Mouse (Mus musculus): ENCODE measurements around the gene Tfap2c. TPM values are rescaled to one million over a fixed set of nuclear protein-coding genes. Genes with fewer than 3 reads are reported as not detected.

The Tfap2c gene
- total RNA-seq, 2 experiments from 2014 or later = not detected

- ATAC-seq (replicated peaks; ENCODE audit: low FRiP score, poor library complexity, severe bottlenecking) = no peak
Measured at GRCm38 (mm10) chr2:172550364-172551080, 1.1 kb downstream of the Tfap2c start.

- no peak for ATAC-seq (replicated peaks; ENCODE audit: low FRiP score, poor library complexity, severe bottlenecking)
Measured at GRCm38 (mm10) chr2:172551081-172551720, 1.8 kb downstream of the Tfap2c start.

DNA sequence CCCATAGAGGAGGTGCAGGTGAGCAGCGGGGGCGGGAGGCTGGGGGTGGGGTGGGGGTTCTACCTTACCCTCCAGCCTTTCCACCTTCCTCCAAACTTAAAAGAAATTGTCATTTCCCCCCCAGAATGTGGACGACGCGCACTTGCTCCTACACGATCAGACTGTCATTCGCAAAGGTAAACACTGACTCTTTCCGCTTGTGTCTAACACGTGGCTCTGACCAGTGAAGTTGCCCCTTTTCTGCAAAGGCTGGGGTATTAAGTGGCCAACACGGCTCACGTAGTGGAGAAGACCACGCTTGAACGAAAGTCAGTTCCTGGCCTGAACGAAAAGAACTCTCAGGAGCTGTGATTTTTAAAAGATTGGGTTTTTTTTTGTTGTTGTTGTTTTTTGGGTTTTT is 2.5 kb downstream of the Tfap2c start:
- ATAC-seq (replicated peaks; ENCODE audit: low FRiP score, poor library complexity, severe bottlenecking) = no peak

- ATAC-seq (replicated peaks; ENCODE audit: low FRiP score, poor library complexity, severe bottlenecking) = no peak
Measured at GRCm38 (mm10) chr2:172552666-172553065, 3.3 kb downstream of the Tfap2c start.

GRCm38 (mm10) chr2:172554211-172554610 is 4.8 kb downstream of the Tfap2c start:
- ATAC-seq (replicated peaks; ENCODE audit: low FRiP score, poor library complexity, severe bottlenecking) = no peak

- no peak for ATAC-seq (replicated peaks; ENCODE audit: low FRiP score, poor library complexity, severe bottlenecking)
Measured at GRCm38 (mm10) chr2:172558674-172559468, 9.5 kb downstream of the Tfap2c start.

- no peak for ATAC-seq (replicated peaks; ENCODE audit: low FRiP score, poor library complexity, severe bottlenecking)
Measured at GRCm38 (mm10) chr2:172561016-172561415, 11.6 kb downstream of the Tfap2c start.

DNA sequence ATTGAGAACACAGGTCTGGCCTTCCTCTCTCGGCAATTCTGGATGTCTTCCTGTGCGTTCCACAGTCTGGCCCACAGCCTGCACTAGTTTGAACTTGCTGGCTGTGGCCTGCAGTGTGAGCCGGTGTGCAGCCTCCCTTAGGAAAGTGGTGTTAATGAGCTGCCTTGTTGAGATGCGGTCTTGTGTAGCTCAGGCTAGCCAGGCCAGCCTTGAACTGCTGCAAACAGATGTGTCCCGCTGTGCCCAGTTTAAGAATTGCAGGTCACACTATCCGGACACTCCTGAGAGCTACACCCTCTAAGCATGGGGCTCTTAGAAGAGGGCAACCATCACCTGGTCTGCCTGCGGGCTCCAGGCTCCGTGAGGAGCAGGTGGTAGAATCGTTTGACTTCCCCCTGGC is 18.4 kb downstream of the Tfap2c start:
- ATAC-seq (replicated peaks; ENCODE audit: low FRiP score, poor library complexity, severe bottlenecking) = no peak

DNA sequence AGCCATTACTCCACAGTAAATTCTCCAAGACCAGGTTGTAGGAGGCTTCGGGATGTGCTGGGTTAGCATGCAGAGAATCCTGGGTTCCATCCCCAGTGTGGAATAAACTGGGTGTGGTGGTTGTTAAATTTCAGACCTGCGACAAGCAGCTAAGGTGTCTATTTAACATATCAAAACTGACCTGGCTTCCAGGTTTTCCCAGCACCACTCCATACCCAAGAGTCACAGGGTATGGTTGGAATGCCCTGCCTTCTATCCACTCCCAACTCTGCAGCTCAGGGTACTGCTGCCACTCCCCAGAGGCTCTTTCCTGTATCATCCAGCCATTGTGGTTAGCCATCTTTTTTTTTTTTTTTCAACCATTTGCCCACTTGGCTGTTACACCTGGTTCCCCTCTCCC is 19.1 kb downstream of the Tfap2c start:
- no peak for ATAC-seq (replicated peaks; ENCODE audit: low FRiP score, poor library complexity, severe bottlenecking)

DNA sequence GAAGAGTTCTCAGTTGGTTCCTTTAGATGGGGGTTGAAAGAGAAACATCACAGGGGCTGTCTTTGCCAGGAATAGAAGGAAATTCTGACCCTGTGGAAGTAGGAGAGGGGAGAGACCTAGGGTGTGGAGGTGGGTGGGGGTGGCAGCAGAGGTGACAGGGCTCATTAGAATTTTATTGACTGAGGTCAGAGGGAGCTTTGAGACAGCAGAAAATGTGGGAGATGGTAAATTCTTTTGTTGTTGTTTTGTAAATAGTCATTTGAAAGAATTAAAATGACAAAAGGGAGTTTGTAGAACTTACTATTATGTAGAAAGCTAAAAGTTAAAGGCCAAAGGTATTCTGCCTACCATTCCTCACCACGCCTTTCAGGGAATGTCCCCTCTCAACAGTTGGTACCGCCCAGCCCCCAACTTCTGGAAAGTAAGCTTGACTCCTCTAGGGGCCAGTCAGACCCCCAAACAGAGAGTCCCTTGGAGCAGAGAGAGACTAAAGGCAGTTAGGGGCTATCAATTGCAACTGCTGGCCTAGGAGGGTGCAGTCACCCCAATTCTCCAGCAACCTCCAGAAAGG is 27.9 kb downstream of the Tfap2c start:
- ATAC-seq (replicated peaks; ENCODE audit: low FRiP score, poor library complexity, severe bottlenecking) = no peak

GRCm38 (mm10) chr2:172579221-172579620 is 29.8 kb downstream of the Tfap2c start:
- ATAC-seq (replicated peaks; ENCODE audit: low FRiP score, poor library complexity, severe bottlenecking) = no peak

DNA sequence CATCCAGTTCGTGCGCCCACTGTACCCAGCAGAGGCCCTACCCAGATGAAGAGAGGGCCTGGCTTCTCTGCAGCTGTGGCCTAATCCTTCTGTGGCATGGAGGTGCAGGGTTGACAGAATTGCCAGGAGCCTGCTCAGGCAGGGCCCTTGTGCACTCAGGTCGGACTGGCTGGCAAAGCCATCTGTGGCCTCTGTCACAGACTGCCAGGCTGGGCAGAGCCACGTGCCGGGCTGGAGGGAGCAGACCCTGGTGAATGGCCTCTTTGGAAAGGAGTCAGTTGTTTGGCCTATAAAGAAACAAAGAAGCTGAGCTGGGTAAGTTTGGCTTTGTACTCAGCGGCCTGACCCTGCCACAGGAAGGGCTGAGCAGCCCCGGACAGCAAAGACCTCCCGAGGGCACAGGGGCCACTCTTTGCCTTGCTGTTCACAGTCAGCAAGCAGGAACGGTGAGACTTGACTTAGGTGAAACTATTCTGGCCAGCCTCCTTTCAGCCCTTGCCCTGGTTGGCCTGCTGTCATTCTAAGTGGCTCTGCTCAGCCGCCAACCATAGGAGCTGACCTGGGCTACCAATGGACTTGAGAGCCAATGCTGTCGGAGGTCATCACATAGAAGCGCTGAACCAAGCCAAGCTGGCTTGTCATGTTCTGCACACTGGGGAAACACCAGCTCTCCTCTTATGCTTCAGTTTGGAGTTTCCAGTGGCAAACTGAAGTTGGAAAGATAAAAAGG is 31.3 kb downstream of the Tfap2c start:
- no peak for ATAC-seq (replicated peaks; ENCODE audit: low FRiP score, poor library complexity, severe bottlenecking)

DNA sequence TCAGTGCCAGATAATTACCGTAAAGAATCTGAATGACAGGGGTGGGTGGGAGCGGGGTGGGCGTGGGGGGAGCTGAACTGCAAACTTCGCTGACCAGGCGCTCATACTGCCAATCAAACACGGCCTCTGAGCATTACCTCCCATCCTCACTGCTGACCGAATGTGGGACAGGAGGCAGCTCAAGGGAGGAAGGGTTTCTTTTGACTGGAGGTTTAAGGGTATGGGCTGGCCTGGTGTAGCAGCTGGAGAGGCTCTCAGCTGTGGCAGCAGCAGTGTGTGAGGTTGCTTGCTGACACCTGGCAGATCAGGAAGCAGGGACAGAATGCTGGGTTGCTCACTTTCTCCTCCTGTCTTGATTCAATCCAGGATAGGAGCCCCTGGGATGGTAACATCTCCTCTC is 33.9 kb downstream of the Tfap2c start:
- no peak for ATAC-seq (replicated peaks; ENCODE audit: low FRiP score, poor library complexity, severe bottlenecking)

GRCm38 (mm10) chr2:172585329-172585728 is 35.9 kb downstream of the Tfap2c start:
- no peak for ATAC-seq (replicated peaks; ENCODE audit: low FRiP score, poor library complexity, severe bottlenecking)

- ATAC-seq (replicated peaks; ENCODE audit: low FRiP score, poor library complexity, severe bottlenecking) = no peak
Measured at GRCm38 (mm10) chr2:172589048-172589447, 39.7 kb downstream of the Tfap2c start.

DNA sequence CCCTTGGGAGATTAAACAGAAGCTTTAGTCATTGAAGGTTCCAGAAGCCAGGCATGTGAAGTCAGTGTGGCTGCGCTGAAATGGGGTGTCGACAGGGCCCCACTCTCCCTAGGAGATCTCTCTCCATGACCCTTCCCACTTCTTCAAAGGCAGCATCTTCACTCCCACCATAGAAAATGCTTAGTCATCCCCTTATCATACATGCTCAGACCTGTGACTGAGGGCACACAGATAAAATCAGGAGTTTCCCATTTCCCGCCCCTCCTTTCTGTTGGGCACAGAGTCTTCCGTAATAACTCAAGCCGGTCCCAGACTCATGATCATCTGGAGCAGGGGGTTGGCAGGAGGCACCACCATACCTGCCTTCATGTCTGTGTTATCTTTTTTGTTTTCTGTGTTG is 41.4 kb downstream of the Tfap2c start:
- ATAC-seq (replicated peaks; ENCODE audit: low FRiP score, poor library complexity, severe bottlenecking) = no peak

DNA sequence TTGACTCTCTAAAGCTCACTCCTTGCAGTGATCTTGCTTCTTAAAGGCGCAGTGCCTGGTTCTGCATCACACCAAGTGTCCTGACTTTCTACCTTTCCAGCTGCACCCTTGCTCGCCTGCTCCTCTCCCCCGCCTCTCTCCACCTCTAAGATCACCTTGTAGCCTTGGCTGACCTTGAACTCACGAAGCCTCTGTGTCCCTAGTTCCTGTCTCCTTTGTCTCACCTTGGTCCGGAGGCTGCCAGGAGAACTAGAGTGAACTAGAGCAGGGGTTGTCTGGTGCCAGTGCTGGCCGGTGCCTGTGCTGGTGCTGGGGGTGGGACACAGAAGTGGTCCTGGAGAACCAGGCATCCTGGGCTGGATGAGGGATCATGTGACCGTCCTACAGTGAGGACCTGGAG is 44.9 kb downstream of the Tfap2c start:
- ATAC-seq (replicated peaks; ENCODE audit: low FRiP score, poor library complexity, severe bottlenecking) = no peak

DNA sequence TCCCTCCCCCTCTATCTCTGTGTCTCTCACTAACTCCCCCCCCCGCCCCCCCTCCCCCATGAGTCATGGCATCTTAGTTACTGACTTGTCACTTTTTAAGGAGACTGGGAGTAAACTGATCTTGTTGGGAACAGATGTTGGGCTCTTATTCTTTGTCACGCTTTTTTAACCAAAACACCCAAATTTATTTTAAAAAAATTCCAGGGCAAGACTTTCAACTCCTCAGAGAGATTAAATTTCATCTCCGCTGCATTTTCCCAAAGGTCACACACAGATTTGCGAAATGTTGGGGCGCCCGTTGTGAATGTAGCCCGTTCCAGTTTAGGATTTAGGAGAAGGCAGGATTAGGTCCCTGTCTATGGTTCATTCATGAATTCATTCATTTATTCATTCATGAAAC is 47.7 kb downstream of the Tfap2c start:
- no peak for ATAC-seq (replicated peaks; ENCODE audit: low FRiP score, poor library complexity, severe bottlenecking)

- no peak for ATAC-seq (replicated peaks; ENCODE audit: low FRiP score, poor library complexity, severe bottlenecking)
Measured at GRCm38 (mm10) chr2:172597881-172598280, 48.5 kb downstream of the Tfap2c start.

- no peak for ATAC-seq (replicated peaks; ENCODE audit: low FRiP score, poor library complexity, severe bottlenecking)
Measured at GRCm38 (mm10) chr2:172604625-172605024, 55.2 kb downstream of the Tfap2c start.
